Mouse (Mus musculus): ENCODE measurements around the gene March1.

DNA sequence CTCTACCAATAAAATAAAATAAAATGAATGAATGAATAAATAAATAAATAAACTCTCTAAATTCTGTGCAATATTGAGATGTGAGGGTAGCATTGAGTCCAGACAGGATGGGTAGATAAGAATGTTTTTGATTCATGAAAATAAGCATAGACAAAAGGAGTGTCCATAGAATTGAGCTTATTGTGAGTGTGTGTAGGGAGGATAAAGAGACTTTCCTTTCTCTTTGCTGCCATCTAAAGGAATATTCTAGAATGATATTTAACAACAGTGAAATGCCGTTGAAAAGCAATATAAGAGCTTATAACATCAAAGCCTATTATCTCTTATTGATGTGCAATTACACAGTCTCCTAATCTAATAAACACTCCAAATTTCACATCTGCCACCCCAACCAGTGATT, 823.4 kb downstream of the March1 start:
- TF ChIP-seq USF1 (IDR thresholded peaks at IDR 0.05; ENCODE audit: low read depth) (no peak), CTCF (IDR thresholded peaks at IDR 0.05; ENCODE audit: control insufficient read depth, insufficient read depth, insufficient read length) (no peak), MYOD1 (IDR thresholded peaks at IDR 0.05; ENCODE audit: control insufficient read depth, insufficient read length, low read depth) (no peak), CEBPB (IDR thresholded peaks at IDR 0.05; ENCODE audit: low read depth) (no peak), MAX (IDR thresholded peaks at IDR 0.05) (no peak), MYOG (IDR thresholded peaks at IDR 0.05; ENCODE audit: control insufficient read depth, extremely low read depth, insufficient read length) (no peak), FOSL1 (IDR thresholded peaks at IDR 0.05; ENCODE audit: insufficient read depth, low read length, poor library complexity, severe bottlenecking) (no peak)

Data from C2C12 (cell line).